Mouse (Mus musculus) gastrocnemius, postnatal 14 days (tissue): ENCODE results near the gene Prkaca. TPM values are rescaled to one million over a fixed set of nuclear protein-coding genes. Genes with fewer than 3 reads are reported as not detected.
A peak's percentile ranks its signal among the peaks of the same experiment; 100 is the strongest.
"Not testable (repeated sequence)": the region's sequence is repeated elsewhere in the genome, so short reads cannot be mapped to it uniquely, and the experiment has no call there.

Experiments used
- DNase-seq: peaks from one replicate; pipeline ENCODE4 v3.0.0; 2021; ENCODE audit warnings: mixed read lengths
- intact Hi-C: fragments of 180-260 bp; cut with DNase I; formaldehyde crosslinking; loops from one replicate; pipeline ENCODE4 v1.15.1; 2025; ENCODE audit warnings: low total_unique reads
- total RNA-seq, 2 experiments: library from RNA; stranded (reverse); gene quantifications; 2 replicates each; pipeline ENCODE4 v1.2.3; 2021

Gene Prkaca
- total RNA-seq, 2 experiments from 2014 or later = 319 to 324 TPM

DNA sequence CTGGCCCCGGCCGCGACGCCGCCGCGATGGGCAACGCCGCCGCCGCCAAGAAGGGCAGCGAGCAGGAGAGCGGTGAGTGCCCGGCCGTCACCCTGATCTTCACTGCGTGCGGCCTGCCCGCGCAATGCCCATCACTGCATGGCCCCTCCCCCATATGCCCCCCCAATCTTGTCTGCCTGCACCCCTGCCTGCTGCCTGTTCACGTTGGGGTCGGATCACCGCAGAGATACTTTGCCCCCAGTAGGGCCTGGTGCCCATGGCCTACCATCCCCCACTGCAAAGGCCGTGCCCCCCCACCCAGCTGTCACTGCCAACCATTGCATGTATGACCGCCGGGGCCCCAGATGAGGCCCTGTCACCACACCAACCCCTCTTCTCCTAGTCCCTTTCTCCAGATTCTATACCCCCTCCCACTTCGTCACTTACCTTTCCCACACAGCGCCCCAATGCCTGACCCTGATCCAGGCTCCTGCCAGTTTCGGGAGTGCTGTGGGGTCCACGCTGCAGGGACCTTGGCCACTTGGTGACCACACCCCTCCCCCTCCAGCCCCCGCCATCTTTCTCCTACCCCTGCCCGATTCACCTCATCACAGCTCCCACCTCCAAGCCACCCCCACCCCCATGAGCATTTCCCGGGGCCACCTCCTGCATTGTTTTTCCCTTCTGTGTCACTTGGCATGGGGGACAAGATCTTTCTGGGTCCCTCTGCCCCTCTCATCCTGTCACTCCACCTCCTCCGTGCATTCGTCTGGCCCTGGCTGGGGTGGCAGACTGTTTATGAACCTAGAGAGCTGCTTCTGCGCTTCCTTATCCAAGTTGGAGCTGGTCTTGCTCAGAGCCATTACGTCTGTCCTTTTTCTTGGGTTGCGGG lies 603 bp downstream of the Prkaca start:
- intact Hi-C loops = no loop called here
- DNase-seq = no peak

DNA sequence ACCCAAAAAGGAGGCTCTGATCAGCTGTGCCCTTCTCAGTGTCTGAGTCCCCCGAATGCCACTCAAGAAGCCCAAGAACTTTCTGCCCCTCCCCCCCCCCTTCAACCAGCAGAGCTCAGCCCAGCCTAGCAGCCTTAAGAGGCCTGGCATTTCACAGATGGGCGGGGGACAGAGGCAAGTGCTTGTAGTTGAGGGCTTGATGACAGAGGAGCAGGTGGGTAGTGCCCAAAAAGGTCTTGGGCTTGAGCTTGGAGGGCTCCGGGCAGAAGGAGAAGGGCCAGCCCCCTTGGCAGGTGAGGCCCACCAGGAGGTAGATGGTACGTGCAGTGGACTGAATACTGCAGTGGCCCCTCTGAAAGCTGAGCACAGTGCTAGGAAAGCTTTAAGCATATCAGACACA lies 1.7 kb downstream of the Prkaca start:
- DNase-seq = no peak
- intact Hi-C loops = no loop called here

- DNase-seq = no peak
- intact Hi-C loops = no loop called here
Observed at GRCm38 (mm10) chr8:83976101-83976630, 3.4 kb downstream of the Prkaca start.

DNA sequence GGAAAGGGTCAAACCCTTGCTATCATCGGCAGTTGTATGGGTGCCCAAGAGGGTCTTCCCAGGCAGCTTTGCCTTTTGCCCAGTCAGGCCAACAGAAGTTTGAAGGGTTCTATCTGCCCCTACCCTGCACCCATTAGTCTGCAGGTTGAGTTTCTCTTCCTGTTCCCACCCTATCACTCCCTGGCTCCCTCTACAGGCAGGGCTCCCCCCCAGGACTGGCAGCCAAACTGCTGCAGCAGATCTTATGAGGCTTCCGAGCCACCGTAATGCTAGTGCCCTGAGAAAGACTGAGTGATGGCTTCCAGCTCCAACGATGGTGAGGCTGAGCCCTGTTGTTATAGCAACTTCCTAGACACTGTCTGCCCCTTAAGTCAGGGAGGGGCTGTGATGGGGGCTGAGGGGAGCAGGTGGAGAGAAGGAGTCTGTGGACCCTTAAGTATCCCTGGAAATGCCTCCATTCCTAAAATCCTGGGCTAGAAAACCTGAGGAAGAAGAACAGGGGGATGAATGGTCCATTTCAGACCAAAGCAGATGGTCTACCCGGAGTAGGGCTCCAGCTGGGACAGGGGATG lies 4.1 kb downstream of the Prkaca start:
- intact Hi-C loops = no loop called here
- DNase-seq = no peak

- intact Hi-C loops = no loop called here
- DNase-seq = no peak
Observed at GRCm38 (mm10) chr8:83977646-83978045, 4.9 kb downstream of the Prkaca start.

DNA sequence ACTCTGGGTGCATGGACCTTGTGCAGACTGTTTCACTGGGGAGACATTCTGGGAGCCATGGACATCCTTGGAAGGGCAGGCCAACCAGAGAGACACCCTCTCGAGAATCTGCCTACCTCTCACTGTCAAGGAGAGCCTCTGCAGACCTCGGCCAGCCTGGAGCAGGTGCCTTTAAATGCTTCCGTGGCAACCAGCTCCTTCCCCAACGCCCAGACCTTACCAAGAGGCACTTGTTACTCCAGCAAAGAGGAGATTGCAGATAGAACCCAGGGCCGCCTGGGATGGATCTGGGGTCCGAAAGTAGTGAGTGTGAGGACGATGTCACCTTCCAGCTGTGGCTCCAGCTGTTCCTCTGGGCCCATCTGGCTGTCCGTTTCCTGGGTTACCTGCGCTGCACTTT lies 5.4 kb downstream of the Prkaca start:
- intact Hi-C loops = no loop called here
- no peak for DNase-seq

DNA sequence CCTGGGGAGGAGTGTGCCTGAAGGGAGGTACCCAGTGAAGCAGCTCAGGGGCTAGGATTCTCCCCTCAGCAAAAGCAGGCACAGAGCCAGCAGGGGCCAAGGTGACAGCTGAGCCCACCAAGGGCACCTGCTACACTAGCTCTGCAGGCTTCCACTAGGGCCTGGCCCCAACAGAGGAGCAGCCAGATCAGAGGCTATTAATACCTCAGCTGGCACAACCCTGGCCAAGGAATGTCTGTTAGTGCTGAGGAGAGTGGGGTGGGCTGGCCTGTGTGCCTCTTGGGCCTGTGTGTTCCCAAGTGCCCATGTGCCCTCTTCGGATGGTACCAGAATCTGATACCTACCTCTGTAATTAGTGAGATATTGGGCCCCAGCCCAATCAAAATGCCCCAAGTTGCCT lies 7.5 kb downstream of the Prkaca start:
- DNase-seq = peak; percentile 75

GRCm38 (mm10) chr8:83980845-83981244 lies 8.1 kb downstream of the Prkaca start:
- DNase-seq = peak; percentile 82
- intact Hi-C loops = no loop called here

More for the DNA sequence above, 7.5 kb downstream of the Prkaca start:
- intact Hi-C loops = no loop called here

- DNase-seq = no peak
- intact Hi-C loops = no loop called here
Observed at GRCm38 (mm10) chr8:83981533-83981932, 8.7 kb downstream of the Prkaca start.

DNA sequence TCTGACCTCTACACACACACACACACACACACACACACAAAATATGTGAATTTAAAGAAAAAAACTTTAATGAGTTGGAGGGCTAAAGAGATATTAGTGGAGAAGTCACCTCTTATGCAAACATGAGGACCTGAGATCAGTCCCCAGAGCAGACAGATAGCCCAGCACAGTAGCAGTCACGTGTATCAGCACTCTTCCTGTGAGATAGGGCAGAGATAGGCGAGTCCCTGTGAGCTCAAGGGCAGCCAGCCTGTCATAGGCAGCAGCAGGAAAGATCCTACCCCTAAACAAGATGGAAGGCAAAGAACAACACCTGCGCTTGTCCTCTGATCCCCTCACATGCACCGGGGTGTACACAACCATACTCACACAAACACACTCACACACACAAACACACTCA lies 9.7 kb downstream of the Prkaca start:
- DNase-seq = no peak
- intact Hi-C loops = no loop called here

GRCm38 (mm10) chr8:83983222-83983621 lies 10.4 kb downstream of the Prkaca start:
- intact Hi-C loops, DNase-seq: not testable (repeated sequence)

DNA sequence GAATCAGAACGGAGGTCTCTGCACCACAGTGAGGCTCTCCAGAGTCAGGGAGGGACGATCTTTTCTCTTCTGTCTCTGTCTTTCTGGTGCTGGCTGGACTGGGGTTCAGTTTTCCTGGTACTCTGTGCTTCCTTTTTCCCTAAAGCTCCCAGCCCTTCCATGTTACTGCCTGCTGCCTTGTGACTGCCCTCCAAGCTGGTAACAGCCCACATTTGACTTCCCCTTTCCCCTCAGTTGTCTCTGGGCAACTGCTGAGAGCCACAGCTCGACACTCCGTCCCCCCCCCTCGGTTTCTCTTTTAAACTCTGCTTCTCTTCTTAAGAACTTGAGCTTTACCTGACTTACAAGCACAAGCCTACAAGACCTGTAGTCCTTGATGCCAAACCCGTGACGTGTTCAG lies 16.4 kb downstream of the Prkaca start:
- intact Hi-C loops = no loop called here
- DNase-seq = no peak

GRCm38 (mm10) chr8:83990170-83990569 lies 17.4 kb downstream of the Prkaca start:
- intact Hi-C loops = no loop called here
- DNase-seq = no peak

- DNase-seq = no peak
- intact Hi-C loops = no loop called here
Observed at GRCm38 (mm10) chr8:83992488-83992887, 19.7 kb downstream of the Prkaca start.

- intact Hi-C loops = no loop called here
- DNase-seq = no peak
Observed at GRCm38 (mm10) chr8:83994030-83994429, 21.2 kb downstream of the Prkaca start.

GRCm38 (mm10) chr8:83995973-83996372 lies 23.2 kb downstream of the Prkaca start:
- intact Hi-C loops = no loop called here
- no peak for DNase-seq

DNA sequence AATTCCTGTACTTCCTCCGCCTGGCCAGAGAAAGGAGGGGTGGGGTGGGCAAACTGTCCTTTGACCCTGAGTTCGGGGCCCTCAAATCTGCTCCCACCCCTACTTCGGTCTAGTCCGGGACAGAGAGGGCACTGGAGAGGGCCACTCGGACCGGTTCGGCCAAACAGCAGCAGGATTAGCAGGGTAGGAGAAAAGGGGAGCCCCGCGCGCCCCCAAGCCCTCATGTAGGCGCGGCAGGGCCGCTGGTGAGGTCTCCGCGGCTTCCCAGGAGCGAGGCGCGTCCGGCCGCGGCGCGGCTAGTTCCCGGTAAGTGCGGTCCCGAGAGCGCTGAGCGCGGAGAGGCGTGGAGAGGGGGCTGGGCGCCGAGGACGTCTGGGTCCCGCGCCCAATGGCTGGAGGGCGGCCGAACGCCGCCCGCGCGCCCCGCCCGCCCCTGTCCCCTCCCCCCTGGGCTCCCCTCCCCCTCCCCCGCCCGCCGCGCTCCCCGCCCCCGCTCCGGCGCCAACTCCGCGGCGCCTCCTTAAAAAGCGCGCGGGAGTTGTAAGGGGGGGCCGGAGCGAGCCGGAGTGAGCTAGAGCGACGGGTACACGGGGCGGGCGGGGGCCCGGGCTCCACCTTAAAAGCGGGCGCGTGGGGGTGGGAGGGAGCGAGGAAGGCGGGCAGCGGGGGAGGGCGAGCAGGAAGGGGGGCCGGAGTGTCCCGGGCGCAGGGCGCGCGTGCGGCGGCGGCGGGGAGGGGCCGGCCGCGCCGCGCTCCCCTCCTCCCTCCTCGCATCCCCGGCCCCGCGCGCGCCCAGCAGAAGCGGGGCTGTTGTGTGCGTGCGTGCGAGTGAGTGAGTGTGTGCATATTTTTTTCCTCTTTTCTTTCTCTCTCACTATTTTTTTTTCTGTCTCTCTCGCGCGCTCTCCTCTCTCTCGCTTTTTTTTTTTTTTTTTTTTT lies 24.0 kb downstream of the Prkaca start:
- peak; percentile 94 for DNase-seq
- intact Hi-C loops = no loop called here

DNA sequence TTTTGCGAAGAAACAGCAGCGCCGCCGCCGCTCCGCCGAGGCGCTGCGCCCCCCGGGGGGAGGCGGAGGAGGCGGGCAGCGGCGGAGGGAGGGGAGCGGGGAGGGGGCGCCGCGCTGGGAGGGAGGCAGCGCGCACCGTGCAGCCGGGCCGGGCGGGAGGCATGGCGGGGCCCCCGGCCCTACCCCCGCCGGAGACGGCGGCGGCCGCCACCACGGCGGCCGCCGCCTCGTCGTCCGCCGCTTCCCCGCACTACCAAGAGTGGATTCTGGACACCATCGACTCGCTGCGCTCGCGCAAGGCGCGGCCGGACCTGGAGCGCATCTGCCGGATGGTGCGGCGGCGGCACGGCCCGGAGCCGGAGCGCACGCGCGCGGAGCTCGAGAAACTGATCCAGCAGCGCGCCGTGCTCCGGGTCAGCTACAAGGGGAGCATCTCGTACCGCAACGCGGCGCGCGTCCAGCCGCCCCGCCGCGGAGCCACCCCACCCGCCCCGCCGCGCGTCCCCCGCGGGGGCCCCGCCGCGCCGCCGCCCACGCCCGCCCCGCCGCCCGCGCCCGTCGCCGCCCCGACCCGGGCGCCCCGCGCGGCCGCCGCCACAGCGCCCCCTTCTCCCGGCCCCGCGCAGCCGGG lies 24.8 kb downstream of the Prkaca start, which contains the start of gene Samd1:
TSS of gene Samd1 (plus strand) at position 162 of the 631 bp plus-strand sequence.
- intact Hi-C loops = no loop called here
- DNase-seq = peak; percentile 64
